Mouse (Mus musculus): ENCODE measurements around the gene Sidt1. TPM values are rescaled to one million over a fixed set of nuclear protein-coding genes. Genes with fewer than 3 reads are reported as not detected.

Gene Sidt1
- total and polyA plus RNA-seq, 3 experiments: not detected

DNA sequence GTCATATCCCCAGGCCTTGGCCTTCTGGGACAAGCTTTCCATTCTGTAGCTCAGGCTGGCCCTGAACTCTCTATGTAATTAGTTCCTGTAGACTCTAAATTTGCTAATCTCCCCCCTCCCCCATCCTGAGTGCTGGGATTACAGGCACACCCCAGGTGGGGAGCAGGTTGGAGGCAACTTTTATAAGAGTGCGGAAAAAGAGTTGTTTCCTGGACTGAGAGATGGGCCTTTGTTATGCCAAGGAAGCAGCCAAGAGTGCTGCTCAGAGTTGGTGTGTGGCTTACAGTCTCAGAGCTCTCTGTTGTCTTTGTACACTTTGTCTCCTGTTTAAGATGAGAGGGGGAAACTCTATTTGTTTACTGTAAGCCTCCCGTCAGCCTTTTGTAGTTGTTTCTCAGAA lies 52.2 kb downstream of the Sidt1 start:
- TF ChIP-seq ZMIZ1 (IDR thresholded peaks at IDR 0.05; ENCODE audit: low read depth, low read length) (no peak), POLR2AphosphoS5 (IDR thresholded peaks at IDR 0.05; ENCODE audit: borderline replicate concordance, low read depth, low read length) (no peak), HCFC1 (IDR thresholded peaks at IDR 0.05; ENCODE audit: low read depth, low read length) (no peak)
- DNase-seq (ENCODE audit: low read depth, low spot score): no peak
- H3K27ac ChIP-seq (ENCODE audit: control insufficient read depth, low read depth, low read length): no peak overlapping the region
- H3K27me3 ChIP-seq (ENCODE audit: control insufficient read depth in 1 of 2, insufficient read depth in 2 of 2, low read length in 2 of 2): peaks cover 0 to 2% of the 10 kb centered on the region in 2 experiments; a peak in 2 of 4 replicates
- no peak overlapping the region for H3K9ac ChIP-seq (ENCODE audit: control insufficient read depth, low read depth, low read length, poor library complexity, severe bottlenecking)
- H3K4me3 ChIP-seq (ENCODE audit: control insufficient read depth in 1 of 2, insufficient read depth in 1 of 2, low read depth in 2 of 2, low read length in 2 of 2): no peak overlapping the region
- H3K79me2 ChIP-seq (ENCODE audit: control insufficient read depth, insufficient read depth, low read length, poor library complexity): no peaks in the 10 kb centered on the region
- no peaks in the 10 kb centered on the region for H3K9me3 ChIP-seq (replicated peaks; ENCODE audit: insufficient read depth, low read length)
- H3K4me1 ChIP-seq (ENCODE audit: control insufficient read depth in 1 of 2, insufficient read depth in 2 of 2, low read length in 2 of 2): no peaks in the 10 kb centered on the region
- H3K36me3 ChIP-seq (ENCODE audit: control insufficient read depth in 1 of 2, insufficient read depth in 2 of 2, low read length in 2 of 2): no peaks in the 10 kb centered on the region

DNA sequence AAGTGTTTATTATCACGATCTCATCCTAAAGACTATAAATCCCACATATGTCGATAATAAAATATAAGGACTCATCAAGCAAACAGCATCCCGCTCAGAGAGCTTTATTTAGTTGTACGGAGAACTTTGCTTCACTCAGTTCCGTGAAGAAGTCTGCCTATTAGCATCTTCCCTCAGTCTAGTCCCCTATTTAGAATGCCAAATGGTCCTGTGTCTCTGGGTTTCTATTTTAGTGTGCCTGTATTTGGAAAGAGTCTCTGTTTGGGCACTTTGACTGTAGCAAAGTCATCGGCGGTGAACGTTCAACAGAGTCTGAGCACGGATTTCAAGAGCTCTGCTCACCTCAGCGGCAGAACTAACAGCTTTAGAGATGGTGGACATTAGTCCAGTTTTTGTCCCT lies 55.8 kb downstream of the Sidt1 start:
- Histone ChIP-seq H3K27me3 (ENCODE audit: control insufficient read depth in 1 of 2, insufficient read depth in 2 of 2, low read length in 2 of 2) (peaks cover 1 to 4% of the 10 kb centered on the region in 2 experiments), H3K4me1 (ENCODE audit: control insufficient read depth in 1 of 2, insufficient read depth in 2 of 2, low read length in 2 of 2) (no peaks in the 10 kb centered on the region), H3K79me2 (ENCODE audit: control insufficient read depth, insufficient read depth, low read length, poor library complexity) (no peaks in the 10 kb centered on the region), H3K9ac (ENCODE audit: control insufficient read depth, low read depth, low read length, poor library complexity, severe bottlenecking) (no peak overlapping the region), H3K9me3 (replicated peaks; ENCODE audit: insufficient read depth, low read length) (no peaks in the 10 kb centered on the region), H3K36me3 (ENCODE audit: control insufficient read depth in 1 of 2, insufficient read depth in 2 of 2, low read length in 2 of 2) (no peaks in the 10 kb centered on the region), H3K4me3 (ENCODE audit: control insufficient read depth in 1 of 2, insufficient read depth in 1 of 2, low read depth in 2 of 2, low read length in 2 of 2) (no peak overlapping the region), H3K27ac (ENCODE audit: control insufficient read depth, low read depth, low read length) (no peak overlapping the region)
- TF ChIP-seq ZC3H11A (IDR thresholded peaks at IDR 0.05; ENCODE audit: low read depth, low read length) (no peak), MAZ (IDR thresholded peaks at IDR 0.05; ENCODE audit: low read depth, low read length) (no peak), POLR2A (IDR thresholded peaks at IDR 0.05; ENCODE audit: control insufficient read depth in 1 of 2, insufficient read depth in 1 of 2, low read depth in 1 of 2, low read length in 2 of 2, poor library complexity in 1 of 2) (no peak), HCFC1 (IDR thresholded peaks at IDR 0.05; ENCODE audit: low read depth, low read length) (no peak), POLR2AphosphoS5 (IDR thresholded peaks at IDR 0.05; ENCODE audit: borderline replicate concordance, low read depth, low read length) (no peak), MEF2A (IDR thresholded peaks at IDR 0.05; ENCODE audit: extremely low read depth, insufficient replicate concordance, low read depth, low read length, poor library complexity, severe bottlenecking) (no peak), BHLHE40 (IDR thresholded peaks at IDR 0.05; ENCODE audit: borderline replicate concordance, low read depth, low read length) (no peak), EP300 (IDR thresholded peaks at IDR 0.05; ENCODE audit: low read depth in 1 of 2, low read length in 2 of 2) (no peak), TAL1 (IDR thresholded peaks at IDR 0.05; ENCODE audit: low read length) (no peak), TCF12 (IDR thresholded peaks at IDR 0.05; ENCODE audit: low read depth, low read length) (no peak)
- no peak for DNase-seq (ENCODE audit: low read depth, low spot score)

DNA sequence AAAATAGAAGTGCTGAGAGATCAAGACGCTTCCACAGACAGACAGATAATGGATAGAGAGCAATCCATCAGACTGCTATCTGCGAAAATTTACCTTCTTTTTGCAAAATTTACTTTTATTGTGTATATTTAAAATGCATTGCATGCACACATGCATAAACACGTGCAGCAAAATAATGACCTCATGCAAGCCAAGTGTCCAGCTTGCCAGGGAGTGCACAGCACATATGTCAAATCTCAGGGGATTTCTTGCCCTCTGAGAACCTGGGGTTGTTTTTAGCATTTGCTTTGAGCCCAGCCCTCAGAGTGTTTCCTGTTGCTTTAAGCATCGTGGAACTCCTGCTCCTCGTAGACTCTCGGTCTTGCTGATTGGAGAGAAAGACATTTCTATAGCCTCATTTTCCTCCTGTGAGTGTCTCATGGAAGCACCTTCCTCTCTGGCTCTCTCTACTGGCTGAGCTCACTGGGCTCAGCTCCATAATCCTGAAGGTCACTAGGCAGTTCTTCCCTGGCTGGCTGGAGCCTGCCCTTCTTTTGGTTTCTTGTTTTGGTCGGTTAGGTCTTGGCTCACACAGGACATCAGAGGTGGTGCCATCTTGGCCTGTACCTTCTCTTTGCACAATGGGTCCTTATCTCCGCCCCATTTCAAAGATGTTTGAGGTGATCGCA lies 61.5 kb downstream of the Sidt1 start:
- Histone ChIP-seq H3K27ac (ENCODE audit: control insufficient read depth, low read depth, low read length) (no peak overlapping the region), H3K4me1 (ENCODE audit: control insufficient read depth in 1 of 2, insufficient read depth in 2 of 2, low read length in 2 of 2) (no peaks in the 10 kb centered on the region), H3K9ac (ENCODE audit: control insufficient read depth, low read depth, low read length, poor library complexity, severe bottlenecking) (no peak overlapping the region), H3K27me3 (ENCODE audit: control insufficient read depth in 1 of 2, insufficient read depth in 2 of 2, low read length in 2 of 2) (peaks cover 10 to 22% of the 10 kb centered on the region in 2 experiments), H3K4me3 (ENCODE audit: control insufficient read depth in 1 of 2, insufficient read depth in 1 of 2, low read depth in 2 of 2, low read length in 2 of 2) (no peak overlapping the region), H3K9me3 (replicated peaks; ENCODE audit: insufficient read depth, low read length) (no peaks in the 10 kb centered on the region), H3K36me3 (ENCODE audit: control insufficient read depth in 1 of 2, insufficient read depth in 2 of 2, low read length in 2 of 2) (no peaks in the 10 kb centered on the region), H3K79me2 (ENCODE audit: control insufficient read depth, insufficient read depth, low read length, poor library complexity) (no peaks in the 10 kb centered on the region)
- DNase-seq (ENCODE audit: low read depth, low spot score): no peak
- TF ChIP-seq USF2 (IDR thresholded peaks at IDR 0.05; ENCODE audit: borderline replicate concordance in 1 of 2, insufficient read depth in 1 of 2, low read depth in 1 of 2, low read length in 2 of 2): no peak
- TF ChIP-seq USF1 (IDR thresholded peaks at IDR 0.05; ENCODE audit: low read depth, low read length): no peak
- TF ChIP-seq NRF1 (IDR thresholded peaks at IDR 0.05; ENCODE audit: insufficient read depth, low read depth, low read length, poor library complexity, severe bottlenecking): no peak
- no peak for TF ChIP-seq NELFE (IDR thresholded peaks at IDR 0.05; ENCODE audit: low read depth, low read length)
- no peak for TF ChIP-seq ZNF384 (IDR thresholded peaks at IDR 0.05; ENCODE audit: low read depth, low read length)
- no peak for TF ChIP-seq RAD21 (IDR thresholded peaks at IDR 0.05; ENCODE audit: low read depth, low read length)
- TF ChIP-seq TAL1 (IDR thresholded peaks at IDR 0.05; ENCODE audit: low read length): no peak
- TF ChIP-seq SMC3 (IDR thresholded peaks at IDR 0.05; ENCODE audit: low read depth, low read length): no peak
- TF ChIP-seq POLR2A (IDR thresholded peaks at IDR 0.05; ENCODE audit: control insufficient read depth in 1 of 2, insufficient read depth in 1 of 2, low read depth in 1 of 2, low read length in 2 of 2, poor library complexity in 1 of 2): no peak
- TF ChIP-seq CTCF (IDR thresholded peaks at IDR 0.05 in 2 of 3, conservative IDR thresholded peaks at IDR 0.05 in 1 of 3; ENCODE audit: control insufficient read depth in 1 of 3, insufficient read depth in 1 of 3, low read depth in 2 of 3, low read length in 3 of 3, poor library complexity in 1 of 3, severe bottlenecking in 1 of 3): no peak
- no peak for TF ChIP-seq MAX (IDR thresholded peaks at IDR 0.05; ENCODE audit: low read length)
- no peak for TF ChIP-seq EP300 (IDR thresholded peaks at IDR 0.05; ENCODE audit: low read depth in 1 of 2, low read length in 2 of 2)
- no peak for TF ChIP-seq RCOR1 (IDR thresholded peaks at IDR 0.05; ENCODE audit: low read depth, low read length)
- no peak for TF ChIP-seq ELF1 (IDR thresholded peaks at IDR 0.05; ENCODE audit: low read depth, low read length)
- no peak for TF ChIP-seq MYC (IDR thresholded peaks at IDR 0.05; ENCODE audit: low read depth, low read length)
- no peak for TF ChIP-seq JUND (IDR thresholded peaks at IDR 0.05; ENCODE audit: low read depth, low read length)
